Mouse (Mus musculus) MEL (cell line): ENCODE data around the gene Arl4d. TPM values are rescaled to one million over a fixed set of nuclear protein-coding genes. Genes with fewer than 3 reads are reported as not detected.
"Not testable (repeated sequence)": the region's sequence is repeated elsewhere in the genome, so short reads cannot be mapped to it uniquely, and the experiment has no call there.

Experiments used
- DNase-seq: peaks from one replicate; pipeline ENCODE4 v3.0.0; 2011; ENCODE audit warnings: low read depth, low spot score
- H3K27ac ChIP-seq: 2 replicates; pipeline ENCODE4 v1.5.1; 2012; ENCODE audit warnings: low read depth, mild to moderate bottlenecking, control low read depth, low read length, moderate library complexity; ENCODE audit not compliant: control insufficient read depth
- H3K27me3 ChIP-seq, 2 experiments: fragments of 150-350 bp in 1 of 2; sonication (generic) in 1 of 2; 2 replicates each; pipeline ENCODE4 v1.6.1; 2012; ENCODE audit warnings: low read length in 2 of 2, mild to moderate bottlenecking in 2 of 2, improper control_type of control experiment in 1 of 2, moderate library complexity in 1 of 2; ENCODE audit not compliant: insufficient read depth in 2 of 2, control insufficient read depth in 1 of 2
- H3K36me3 ChIP-seq, 2 experiments: 2 replicates each; pipeline ENCODE4 v1.6.1; 2012 to 2014; ENCODE audit warnings: low read length in 2 of 2, improper control_type of control experiment in 1 of 2, inconsistent platforms in 1 of 2, mild to moderate bottlenecking in 1 of 2; ENCODE audit not compliant: insufficient read depth in 2 of 2, control insufficient read depth in 1 of 2
- H3K4me1 ChIP-seq, 2 experiments: fragments of 150-350 bp in 1 of 2; sonication (generic) in 1 of 2; 2 replicates each; pipeline ENCODE4 v1.6.1; 2012; ENCODE audit warnings: low read length in 2 of 2, improper control_type of control experiment in 1 of 2, mild to moderate bottlenecking in 1 of 2; ENCODE audit not compliant: insufficient read depth in 2 of 2, control insufficient read depth in 1 of 2
- H3K4me3 ChIP-seq, 2 experiments: fragments of 150-350 bp in 1 of 2; sonication (generic) in 1 of 2; 2 replicates each; pipeline ENCODE4 v1.5.1; 2012; ENCODE audit warnings: low read depth in 2 of 2, low read length in 2 of 2, mild to moderate bottlenecking in 2 of 2, moderate library complexity in 2 of 2, control low read depth in 1 of 2, improper control_type of control experiment in 1 of 2; ENCODE audit not compliant: control insufficient read depth in 1 of 2, insufficient read depth in 1 of 2
- H3K79me2 ChIP-seq: 2 replicates; pipeline ENCODE4 v1.6.1; 2012; ENCODE audit warnings: mild to moderate bottlenecking, low read length, moderate library complexity; ENCODE audit not compliant: control insufficient read depth, poor library complexity, insufficient read depth
- H3K9ac ChIP-seq: 2 replicates; pipeline ENCODE4 v1.6.1; 2012; ENCODE audit warnings: low read depth, mild to moderate bottlenecking, control low read depth, low read length, moderate library complexity; ENCODE audit not compliant: control insufficient read depth, poor library complexity, severe bottlenecking
- H3K9me3 ChIP-seq: fragments of 150-350 bp; sonication (generic); replicated peaks from 2 replicates; pipeline ENCODE4 v1.6.1; 2012; ENCODE audit warnings: mild to moderate bottlenecking, low read length, improper control_type of control experiment, moderate library complexity; ENCODE audit not compliant: insufficient read depth
- CHD1 ChIP-seq: IDR thresholded peaks from 2 replicates; pipeline ENCODE4 v1.6.1; 2012; ENCODE audit warnings: low read depth, mild to moderate bottlenecking, inconsistent platforms, low read length, improper control_type of control experiment
- CTCF ChIP-seq, 3 experiments: IDR thresholded peaks in 2 of 3; conservative IDR thresholded peaks in 1 of 3; 2 replicates each; pipeline ENCODE4 v1.5.1; 2011 to 2012; ENCODE audit warnings: low read length in 3 of 3, low read depth in 2 of 3, mild to moderate bottlenecking in 2 of 3, improper control_type of control experiment in 1 of 3, inconsistent platforms in 1 of 3, mixed read lengths in 1 of 3, moderate library complexity in 1 of 3; ENCODE audit not compliant: control insufficient read depth in 1 of 3, insufficient read depth in 1 of 3, poor library complexity in 1 of 3, severe bottlenecking in 1 of 3
- ELF1 ChIP-seq: IDR thresholded peaks from 2 replicates; pipeline ENCODE4 v1.6.1; 2014; ENCODE audit warnings: low read depth, mild to moderate bottlenecking, inconsistent platforms, low read length, improper control_type of control experiment, moderate library complexity
- EP300 ChIP-seq, 2 experiments: IDR thresholded peaks; 2 replicates each; pipeline ENCODE4 v1.6.1; 2011; ENCODE audit warnings: improper control_type of control experiment in 2 of 2, low read length in 2 of 2, low read depth in 1 of 2, mild to moderate bottlenecking in 1 of 2
- GABPA ChIP-seq: IDR thresholded peaks from 2 replicates; pipeline ENCODE4 v1.6.1; 2012; ENCODE audit warnings: low read depth, mild to moderate bottlenecking, inconsistent platforms, low read length, improper control_type of control experiment, moderate library complexity
- GATA1 ChIP-seq: IDR thresholded peaks from 2 replicates; pipeline ENCODE4 v1.6.1; 2011; ENCODE audit warnings: low read depth, low read length, improper control_type of control experiment
- KAT2A ChIP-seq: conservative IDR thresholded peaks from 2 replicates; pipeline ENCODE4 v1.6.1; 2012; ENCODE audit warnings: low read depth, low read length, improper control_type of control experiment, inconsistent platforms
- MAZ ChIP-seq: IDR thresholded peaks from 2 replicates; pipeline ENCODE4 v1.6.1; 2012; ENCODE audit warnings: low read depth, mild to moderate bottlenecking, inconsistent platforms, low read length, improper control_type of control experiment
- MYC ChIP-seq: IDR thresholded peaks from 2 replicates; pipeline ENCODE4 v1.6.1; 2011; ENCODE audit warnings: low read depth, mild to moderate bottlenecking, low read length, improper control_type of control experiment, moderate library complexity
- NRF1 ChIP-seq: IDR thresholded peaks from 2 replicates; pipeline ENCODE4 v1.6.1; 2014; ENCODE audit warnings: low read depth, mild to moderate bottlenecking, inconsistent platforms, low read length, improper control_type of control experiment, moderate library complexity; ENCODE audit not compliant: poor library complexity, insufficient read depth, severe bottlenecking
- RAD21 ChIP-seq: IDR thresholded peaks from 2 replicates; pipeline ENCODE4 v1.6.1; 2011; ENCODE audit warnings: mild to moderate bottlenecking, low read depth, low read length, improper control_type of control experiment
- RCOR1 ChIP-seq: IDR thresholded peaks from 2 replicates; pipeline ENCODE4 v1.6.1; 2012; ENCODE audit warnings: low read depth, mild to moderate bottlenecking, inconsistent platforms, low read length, improper control_type of control experiment
- SIN3A ChIP-seq: IDR thresholded peaks from 2 replicates; pipeline ENCODE4 v1.6.1; 2012; ENCODE audit warnings: low read length, improper control_type of control experiment, inconsistent platforms
- TBP ChIP-seq: IDR thresholded peaks from 2 replicates; pipeline ENCODE4 v1.8.0; 2011; ENCODE audit warnings: low read depth, low read length, improper control_type of control experiment
- USF2 ChIP-seq, 2 experiments: IDR thresholded peaks; 2 replicates each; pipeline ENCODE4 v1.6.1; 2011 to 2012; ENCODE audit warnings: improper control_type of control experiment in 2 of 2, low read length in 2 of 2, borderline replicate concordance in 1 of 2, inconsistent platforms in 1 of 2, low read depth in 1 of 2, mild to moderate bottlenecking in 1 of 2; ENCODE audit not compliant: insufficient read depth in 1 of 2
- ZC3H11A ChIP-seq: IDR thresholded peaks from 2 replicates; pipeline ENCODE4 v1.6.1; 2012; ENCODE audit warnings: low read depth, mild to moderate bottlenecking, inconsistent platforms, low read length, improper control_type of control experiment
- polyA plus RNA-seq, 2 experiments: library from polyadenylated mRNA; stranded (reverse) in 1 of 2; unstranded in 1 of 2; fragments of >175 nt in 1 of 2; fragments of >200 nt in 1 of 2; gene quantifications; 2 replicates each; pipeline versions ENCODE4 v1.2.1 to v1.2.4; 2012; ENCODE audit warnings: low replicate concordance in 2 of 2, low read depth in 1 of 2; ENCODE audit not compliant: insufficient read length in 2 of 2, insufficient read depth in 1 of 2, missing spikeins in 1 of 2
- total RNA-seq: library from RNA; depleted of rRNA; stranded (reverse); fragments of 300-350 nt; gene quantifications from 2 replicates; pipeline ENCODE4 v1.2.3, GENCODE M21; 2012

The Arl4d gene
- total and polyA plus RNA-seq, 3 experiments = 0.17 to 0.23 TPM; not detected in 1

GRCm38 (mm10) chr11:101645411-101646282, 19.7 kb upstream of the Arl4d start:
- not testable (repeated sequence) for H3K4me3 ChIP-seq, H3K79me2 ChIP-seq, DNase-seq, H3K27ac ChIP-seq, H3K27me3 ChIP-seq, H3K9me3 ChIP-seq, H3K9ac ChIP-seq, H3K4me1 ChIP-seq
- H3K36me3 ChIP-seq = peaks cover 0 to 11% of the 10 kb centered on the region in 2 experiments; a peak in 2 of 4 replicates

DNA sequence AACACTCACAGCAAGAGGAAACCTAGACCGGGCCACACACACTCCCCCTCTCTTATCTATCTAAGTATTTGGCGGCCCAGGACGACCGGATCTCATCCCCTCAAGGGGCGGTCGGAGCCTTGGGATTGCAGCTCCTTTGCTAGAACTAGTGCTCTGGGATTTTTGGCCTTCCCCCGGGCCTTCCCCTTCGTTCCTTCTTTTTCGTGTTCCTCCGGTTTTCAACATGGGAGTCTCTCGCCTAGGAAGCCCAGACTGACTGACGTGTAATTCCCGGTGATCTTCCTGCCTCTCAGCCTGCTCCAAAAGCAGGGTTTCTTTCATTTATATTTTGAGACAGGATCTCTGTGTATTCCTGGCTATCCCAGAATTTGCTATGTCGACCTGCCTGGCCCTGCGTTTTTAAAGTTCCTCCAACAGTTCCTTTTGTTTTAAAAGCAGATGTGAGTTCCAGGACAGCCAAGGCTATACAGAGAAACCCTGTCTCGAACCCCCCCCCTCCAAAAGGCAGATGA, 19.0 kb upstream of the Arl4d start:
- peak overlapping the region; percentile 64 for H3K9ac ChIP-seq
- peak overlapping the region; percentile 45 to 49 for H3K4me3 ChIP-seq
- H3K27me3 ChIP-seq, H3K36me3 ChIP-seq, H3K4me1 ChIP-seq, H3K27ac ChIP-seq, H3K9me3 ChIP-seq, H3K79me2 ChIP-seq: not testable (repeated sequence)
- DNase-seq = peak; percentile 44

GRCm38 (mm10) chr11:101647093-101647492, 18.2 kb upstream of the Arl4d start:
- not testable (repeated sequence) for H3K79me2 ChIP-seq, H3K27ac ChIP-seq, H3K36me3 ChIP-seq, H3K9me3 ChIP-seq, H3K4me1 ChIP-seq, H3K4me3 ChIP-seq, H3K9ac ChIP-seq, H3K27me3 ChIP-seq
- peak; percentile 35 for DNase-seq
- peak; percentile 72 for TF ChIP-seq TBP

- Histone ChIP-seq H3K79me2 (no peaks in the 10 kb centered on the region; the same call in 1 of the 2 replicates), H3K9ac (no peak overlapping the region), H3K4me3 (no peak overlapping the region), H3K9me3 (no peaks in the 10 kb centered on the region), H3K27me3 (no peaks in the 10 kb centered on the region; a peak in 1 of 4 replicates), H3K4me1 (peaks cover 0 to 7% of the 10 kb centered on the region in 2 experiments; a peak in 2 of 4 replicates), H3K27ac (no peak overlapping the region), H3K36me3 (peaks cover 0 to 6% of the 10 kb centered on the region in 2 experiments; a peak in 2 of 4 replicates)
- TF ChIP-seq RAD21 (no peak), RCOR1 (no peak), CHD1 (no peak), EP300 (IDR thresholded peaks at IDR 0.05; ENCODE audit: low read depth in 1 of 2, low read length in 2 of 2) (no peak), SIN3A (no peak), CTCF (IDR thresholded peaks at IDR 0.05 in 2 of 3, conservative IDR thresholded peaks at IDR 0.05 in 1 of 3; ENCODE audit: control insufficient read depth in 1 of 3, insufficient read depth in 1 of 3, low read depth in 2 of 3, low read length in 3 of 3, poor library complexity in 1 of 3, severe bottlenecking in 1 of 3) (no peak), MYC (no peak), ZC3H11A (no peak), USF2 (IDR thresholded peaks at IDR 0.05; ENCODE audit: borderline replicate concordance in 1 of 2, insufficient read depth in 1 of 2, low read depth in 1 of 2, low read length in 2 of 2) (no peak), ELF1 (no peak), KAT2A (no peak), NRF1 (no peak), GABPA (no peak), MAZ (no peak), GATA1 (no peak)
- no peak for DNase-seq
Observed at GRCm38 (mm10) chr11:101656356-101656755, 9.0 kb upstream of the Arl4d start.
